Mouse (Mus musculus) inflammation-experienced regulatory T-cells, adult 16 weeks (primary cell): ENCODE results near the gene Palb2. TPM values are rescaled to one million over a fixed set of nuclear protein-coding genes. Genes with fewer than 3 reads are reported as not detected.

Experiments
- polyA plus RNA-seq: library from polyadenylated mRNA; unstranded; fragments of 100-300 nt; shearing (Covaris generic); gene quantifications from one replicate; pipeline ENCODE4 v1.2.1, GENCODE M21; 2017

Palb2 gene
- 9.2 TPM for polyA plus RNA-seq

GRCm38 (mm10) chr7:122132497-122133337 is at the start of gene Palb2, which contains the start of gene Dctn5:
Palb2 (minus strand) TSS chr7:122132985.
Dctn5 (plus strand) TSS chr7:122133041.

GRCm38 (mm10) chr7:122158915-122159902 is 26.4 kb upstream of the Palb2 start, which contains the start of gene Plk1:
Plk1 (plus strand) TSS chr7:122159439.

GRCm38 (mm10) chr7:122101747-122102244 is 31.0 kb downstream of the Palb2 start, which contains the start of gene Ndufab1:
Ndufab1 (minus strand) TSS chr7:122101886.

GRCm38 (mm10) chr7:122066945-122067516 is 65.8 kb downstream of the Palb2 start, which contains the start of the genes Ubfd1 and Ears2:
Ubfd1 (plus strand) TSS chr7:122067175.
Ears2 (minus strand) TSS chr7:122067263.

Other genes with a start within 250 kb of the Palb2 start
- 15.8 TPM for gene Cog7, start 151.3 kb downstream of the Palb2 start, polyA plus RNA-seq
- 6.4 TPM for gene Gga2, start 111.8 kb downstream of the Palb2 start, polyA plus RNA-seq
- 14.5 TPM for gene Ubfd1, start 65.8 kb downstream of the Palb2 start, polyA plus RNA-seq
- 18.6 TPM for gene Ears2, start 65.7 kb downstream of the Palb2 start, polyA plus RNA-seq
- 183 TPM for gene Ndufab1, start 31.1 kb downstream of the Palb2 start, polyA plus RNA-seq
- gene Dctn5, start 56 bp upstream of the Palb2 start, polyA plus RNA-seq: 141 TPM
- gene Plk1, start 26.5 kb upstream of the Palb2 start, polyA plus RNA-seq: 8.2 TPM
- gene Ern2, start 53.2 kb upstream of the Palb2 start, polyA plus RNA-seq: not detected
- not detected for gene Chp2, start 86.5 kb upstream of the Palb2 start, polyA plus RNA-seq
- 28.4 TPM for gene Prkcb, start 155.8 kb upstream of the Palb2 start, polyA plus RNA-seq